Mouse (Mus musculus): ENCODE data around the gene Slc44a2. TPM values are rescaled to one million over a fixed set of nuclear protein-coding genes. Genes with fewer than 3 reads are reported as not detected.

The Slc44a2 gene
- total RNA-seq, 2 experiments from 2014 or later: 35.2 to 54.2 TPM

DNA sequence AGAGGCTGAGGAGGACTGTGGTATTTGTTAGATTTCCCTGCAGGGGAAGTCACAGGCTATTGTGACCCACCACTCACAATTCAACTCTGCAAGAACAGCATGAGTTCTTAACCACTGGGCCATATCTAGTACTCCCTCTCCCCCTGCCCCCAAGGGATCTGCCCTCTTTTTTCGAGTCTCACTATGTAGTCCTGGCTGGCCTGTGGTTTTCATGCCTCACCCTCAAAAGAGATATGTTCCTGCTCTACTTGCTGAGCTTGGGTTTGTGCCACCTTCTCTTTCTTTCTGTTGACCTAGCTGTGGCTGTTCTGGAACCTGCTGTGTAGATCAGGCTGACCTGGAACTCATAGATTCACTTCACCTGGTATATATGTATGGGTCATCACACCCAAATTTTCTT is 52.0 kb downstream of the Slc44a2 start:
- no peak for DNase-seq

DNA sequence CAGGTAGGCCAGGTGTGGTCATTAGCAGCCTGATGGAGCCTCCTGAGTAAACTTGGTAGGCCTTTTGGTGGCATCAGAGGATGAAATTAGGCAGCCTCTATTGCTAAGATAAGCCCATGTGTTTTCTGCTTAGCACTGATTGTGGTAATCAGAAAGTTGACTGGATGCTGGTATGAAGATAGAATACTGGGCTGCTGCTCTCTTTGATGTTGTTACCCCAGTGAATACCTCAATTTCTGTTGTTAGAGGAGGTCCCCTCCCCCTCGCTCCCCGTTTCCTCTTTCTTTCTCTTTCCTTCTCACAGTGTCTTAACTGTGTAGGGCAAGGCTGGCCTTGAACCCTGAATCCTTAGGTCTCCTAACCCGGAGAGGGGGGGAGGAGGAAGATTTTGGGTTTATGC is 58.7 kb downstream of the Slc44a2 start:
- DNase-seq: no peak

DNA sequence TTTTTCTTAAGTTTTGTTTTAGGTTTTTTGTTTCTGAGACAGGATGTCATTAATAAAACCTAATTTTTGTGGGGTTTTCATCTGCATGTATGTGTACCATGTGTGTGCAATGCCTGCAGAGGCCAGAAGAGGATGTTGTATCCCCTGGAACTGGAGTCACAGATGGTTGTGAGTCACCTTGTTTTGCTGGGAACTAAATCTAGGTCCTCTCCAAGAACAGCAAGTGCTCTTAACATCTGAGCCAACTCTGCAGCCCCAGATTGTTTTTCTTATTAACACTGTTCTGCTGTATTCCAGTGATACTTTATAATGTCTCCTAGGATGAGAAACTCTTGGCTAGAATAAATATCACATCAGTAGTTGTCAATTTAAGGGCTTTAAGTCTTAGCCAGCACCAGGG is 60.4 kb downstream of the Slc44a2 start:
- DNase-seq: no peak

- no peak for DNase-seq
Measured at GRCm38 (mm10) chr9:21383966-21384365, 63.5 kb downstream of the Slc44a2 start.

GRCm38 (mm10) chr9:21392646-21393175 is 72.2 kb downstream of the Slc44a2 start:
- DNase-seq: no peak

DNA sequence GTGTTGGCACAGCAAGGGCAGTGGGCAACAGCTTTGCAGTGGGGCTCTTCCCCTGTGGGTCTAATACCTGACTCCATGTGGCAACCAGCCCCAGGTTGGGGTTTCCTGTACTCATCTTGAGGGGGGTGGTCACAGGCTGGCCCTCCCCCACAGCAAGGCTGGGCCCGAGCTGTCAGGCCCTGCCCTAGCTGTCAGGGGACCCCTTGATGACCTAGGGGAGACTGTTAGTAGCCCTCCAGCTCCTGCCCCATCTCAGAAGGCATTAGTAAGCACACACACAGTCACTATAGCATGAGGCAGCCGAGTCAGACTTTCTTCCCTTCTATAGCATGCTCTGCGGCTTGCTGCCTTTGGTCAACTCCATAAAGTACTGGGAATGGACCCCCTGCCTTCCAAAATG is 75.2 kb downstream of the Slc44a2 start:
- no peak for DNase-seq

- DNase-seq: no peak
Measured at GRCm38 (mm10) chr9:21397170-21397569, 76.7 kb downstream of the Slc44a2 start.

DNA sequence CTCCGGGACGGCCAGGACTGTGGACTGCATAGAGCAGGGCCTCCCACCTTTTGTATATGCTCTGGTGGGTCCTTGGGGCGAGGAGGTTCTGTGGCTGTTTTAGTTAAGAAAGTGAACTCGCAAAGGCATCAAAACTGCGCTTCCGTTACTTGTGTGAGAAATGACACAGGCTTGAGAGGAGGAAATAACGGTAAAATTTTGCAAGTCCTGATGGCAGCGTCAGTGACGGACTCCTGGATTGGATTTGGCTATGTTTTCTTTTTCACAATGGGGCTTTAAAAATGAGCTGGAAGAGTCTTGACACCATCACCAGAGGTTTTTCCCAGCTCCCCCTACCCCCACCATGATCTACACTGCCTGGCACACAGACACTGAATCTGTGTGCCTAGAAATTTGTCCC is 80.5 kb downstream of the Slc44a2 start:
- DNase-seq: no peak

GRCm38 (mm10) chr9:21402764-21403253 is 82.3 kb downstream of the Slc44a2 start:
- DNase-seq: no peak

GRCm38 (mm10) chr9:21403745-21404144 is 83.2 kb downstream of the Slc44a2 start:
- DNase-seq: no peak

Other genes with a start within 250 kb of the Slc44a2 start
- under 1 TPM; 0.30 to 0.46 TPM for gene Gm49373, start 247.6 kb upstream of the Slc44a2 start, total RNA-seq (2021)
- gene Fdx1l, start 247.1 kb upstream of the Slc44a2 start, total RNA-seq (2021): 10 to 100 TPM; 33.8 to 42.2 TPM
- under 1 TPM; 0.60 to 0.82 TPM for gene Gm38431, start 228.7 kb upstream of the Slc44a2 start, total RNA-seq (2021)
- 10 to 100 TPM; 50.0 to 57.1 TPM for gene Raver1, start 228.7 kb upstream of the Slc44a2 start, total RNA-seq (2021)
- 10 to 100 TPM; 14.6 to 15.2 TPM for gene Tyk2, start 189.5 kb upstream of the Slc44a2 start, total RNA-seq (2021)
- gene Cdc37, start 170.7 kb upstream of the Slc44a2 start, total RNA-seq (2021): 100 to 1,000 TPM; 180 to 201 TPM
- gene Pde4a, start 155.0 kb upstream of the Slc44a2 start, total RNA-seq (2021): 10 to 100 TPM in 1 of 2 experiments, 1 to 10 TPM in 1; 8.6 to 10.6 TPM
- gene Keap1, start 81.3 kb upstream of the Slc44a2 start, total RNA-seq (2021): 10 to 100 TPM; 45.8 to 46.0 TPM
- under 1 TPM in 1 of 2 experiments, not detected in 1; 0.99 TPM for gene S1pr5, start 72.3 kb upstream of the Slc44a2 start, total RNA-seq (2021)
- gene Atg4d, start 55.4 kb upstream of the Slc44a2 start, total RNA-seq (2021): 10 to 100 TPM; 39.1 to 39.5 TPM
- 10 to 100 TPM; 24.8 to 32.2 TPM for gene Kri1, start 32.7 kb upstream of the Slc44a2 start, total RNA-seq (2021)
- gene Cdkn2d, start 29.3 kb upstream of the Slc44a2 start, total RNA-seq (2021): 10 to 100 TPM; 14.2 to 16.0 TPM
- gene Ap1m2, start 8.4 kb upstream of the Slc44a2 start, total RNA-seq (2021): not detected
- 10 to 100 TPM; 52.6 to 66.1 TPM for gene Ilf3, start 47.2 kb downstream of the Slc44a2 start, total RNA-seq (2021)
- gene Qtrt1, start 91.1 kb downstream of the Slc44a2 start, total RNA-seq (2021): 10 to 100 TPM; 13.6 to 17.7 TPM
- gene Dnm2, start 104.2 kb downstream of the Slc44a2 start, total RNA-seq (2021): 100 to 1,000 TPM in 1 of 2 experiments, 10 to 100 TPM in 1; 99.8 to 102 TPM
- gene Tmed1, start 189.6 kb downstream of the Slc44a2 start, total RNA-seq (2021): 10 to 100 TPM; 30.3 to 39.1 TPM
- 1 to 10 TPM; 1.5 to 2.9 TPM for gene AB124611, start 205.5 kb downstream of the Slc44a2 start, total RNA-seq (2021)
- 10 to 100 TPM; 42.2 to 45.0 TPM for gene Carm1, start 226.2 kb downstream of the Slc44a2 start, total RNA-seq (2021)

Measured in adrenal gland, postnatal 36 days (tissue).